Comparison of ENCODE assay signal across 18 mouse cellular contexts in genomic region chr9:89737888-89738287, GRCm38 (mm10). TPM values are rescaled to one million over a fixed set of nuclear protein-coding genes. Genes with fewer than 3 reads are reported as not detected.
A peak's percentile ranks its signal among the peaks of the same experiment; 100 is the strongest.
DNase-seq lines count a peak whose midpoint lies in the region; ATAC-seq lines count a peak whose summit lies in the region.
"Had no signal": no experiment of that assay in that cellular context is flagged by ENCODE, and none has a peak within 500 bp of the region (broad histone marks: within the 10 kb centered on the region; RNA-seq: fewer than 3 reads in every experiment).

No protein-coding gene starts in this region.

- no peak overlapping the region for H3K27ac ChIP-seq in kidney, embryonic 15.5 days
- H3K27ac ChIP-seq in hindbrain, embryonic 14.5 days, result no peak overlapping the region
- no peak overlapping the region for H3K27ac ChIP-seq in neural tube, embryonic 14.5 days (ENCODE audit: low read depth, low read length)
- H3K27ac ChIP-seq: limb, embryonic 10.5 days; liver, embryonic 13.5 days had no signal

- peaks cover 29% of the 10 kb centered on the region for H3K27me3 ChIP-seq in kidney, embryonic 15.5 days
- peaks cover 26% of the 10 kb centered on the region for H3K27me3 ChIP-seq in hindbrain, embryonic 14.5 days (ENCODE audit: control insufficient read depth, insufficient read depth, low read length)
- H3K27me3 ChIP-seq in neural tube, embryonic 14.5 days (ENCODE audit: control insufficient read depth, insufficient read depth, low read length), result peaks cover 4% of the 10 kb centered on the region

- WGBS in kidney, embryonic 15.5 days, result 8% methylated on average over 6 of the region's 6 CpGs
- 15% methylated on average over 6 of the region's 6 CpGs for WGBS in hindbrain, embryonic 14.5 days
- 11% methylated on average over 6 of the region's 6 CpGs for WGBS in neural tube, embryonic 14.5 days

- 0 out of 2 replicates have a peak, but pooled peaks have one; percentile 40 for ATAC-seq in kidney, embryonic 15.5 days (replicated peaks; ENCODE audit: low FRiP score)
- no peak for ATAC-seq in hindbrain, embryonic 14.5 days (ENCODE audit: low FRiP score)
- ATAC-seq in neural tube, embryonic 14.5 days (ENCODE audit: low read depth), result peak; percentile 34; the same call in 1 of the 2 replicates

- H3K36me3 ChIP-seq in kidney, embryonic 15.5 days, result no peaks in the 10 kb centered on the region
- no peaks in the 10 kb centered on the region for H3K36me3 ChIP-seq in hindbrain, embryonic 14.5 days (replicated peaks; ENCODE audit: control insufficient read depth, insufficient read depth)
- no peaks in the 10 kb centered on the region for H3K36me3 ChIP-seq in neural tube, embryonic 14.5 days (ENCODE audit: control insufficient read depth, insufficient read depth, low read length)
- H3K36me3 ChIP-seq: G1E; limb, embryonic 10.5 days; liver, embryonic 13.5 days had no signal

- H3K9me3 ChIP-seq in kidney, embryonic 15.5 days (replicated peaks), result no peaks in the 10 kb centered on the region
- H3K9me3 ChIP-seq in hindbrain, embryonic 14.5 days (ENCODE audit: control insufficient read depth, low read length), result no peaks in the 10 kb centered on the region
- no peaks in the 10 kb centered on the region for H3K9me3 ChIP-seq in neural tube, embryonic 14.5 days (ENCODE audit: control insufficient read depth, low read length)
- H3K9me3 ChIP-seq: limb, embryonic 10.5 days; liver, embryonic 13.5 days had no signal

- 0 out of 2 replicates have a peak, but pooled peaks cover 2% of the 10 kb centered on the region for H3K4me1 ChIP-seq in kidney, embryonic 15.5 days
- H3K4me1 ChIP-seq in hindbrain, embryonic 14.5 days (replicated peaks; ENCODE audit: control insufficient read depth, insufficient read depth, low read length), result peaks cover 7% of the 10 kb centered on the region; the same call in 1 of the 2 replicates
- no peaks in the 10 kb centered on the region for H3K4me1 ChIP-seq in neural tube, embryonic 14.5 days (ENCODE audit: control insufficient read depth, insufficient read depth, low read length)
- H3K4me1 ChIP-seq: limb, embryonic 10.5 days; liver, embryonic 13.5 days had no signal

- H3K4me3 ChIP-seq in kidney, embryonic 15.5 days (replicated peaks), result no peak overlapping the region
- H3K4me3 ChIP-seq in hindbrain, embryonic 14.5 days (replicated peaks; ENCODE audit: low read length), result peak overlapping the region; percentile 19
- H3K4me3 ChIP-seq in neural tube, embryonic 14.5 days (ENCODE audit: low read depth, low read length), result peak overlapping the region; percentile 4; the same call in 1 of the 2 replicates
- H3K4me3 ChIP-seq: limb, embryonic 10.5 days; liver, embryonic 13.5 days had no signal

- DNase-seq in kidney, postnatal 14 days, result no peak
- peak; percentile 5 for DNase-seq in WW6 (ENCODE audit: low read depth, low spot score)
- no peak for DNase-seq in hindbrain, embryonic 14.5 days (ENCODE audit: low spot score)
- no peak for DNase-seq in ovary, postnatal 10 days (ENCODE audit: low spot score)
- no peak for DNase-seq in adrenal gland, postnatal 36 days
- DNase-seq in layer of hippocampus, adult 9-10 months (ENCODE audit: low spot score), result no peak
- DNase-seq: gastrocnemius, postnatal 25 days had no signal

- H3K9ac ChIP-seq in kidney, embryonic 15.5 days, result no peak overlapping the region
- no peak overlapping the region for H3K9ac ChIP-seq in hindbrain, embryonic 14.5 days
- no peak overlapping the region for H3K9ac ChIP-seq in neural tube, embryonic 14.5 days (replicated peaks; ENCODE audit: low read depth, low read length)
- H3K9ac ChIP-seq: liver, embryonic 13.5 days had no signal

- no peak overlapping the region for H3K4me2 ChIP-seq in kidney, embryonic 15.5 days
- peak overlapping the region; percentile 49 for H3K4me2 ChIP-seq in hindbrain, embryonic 14.5 days (replicated peaks)
- peak overlapping the region; percentile 35 for H3K4me2 ChIP-seq in neural tube, embryonic 14.5 days (ENCODE audit: low read depth, low read length)
- H3K4me2 ChIP-seq: liver, embryonic 13.5 days had no signal

RNA-seq across cellular contexts. Expression of gene Ankrd34c, which starts 0.4 kb away (rescaled TPM):
- not detected in 2 replicates for polyA plus RNA-seq in kidney, embryonic 15.5 days (2015; fragmentation: Nextera tagmentation; extraction: Ambion mirVana)
- polyA plus RNA-seq in hindbrain, embryonic 14.5 days (2014; fragmentation: Nextera tagmentation; extraction: Ambion mirVana), result 0.88 and 1.2 TPM in 2 replicates
- polyA plus RNA-seq in neural tube, embryonic 14.5 days (2014; fragmentation: Nextera tagmentation; extraction: Ambion mirVana), result 1.1 and 1.5 TPM in 2 replicates
- not detected for total RNA-seq in adrenal gland, postnatal 36 days (2021)
- total RNA-seq: common myeloid progenitor, adult 5-6 weeks; gastrocnemius, postnatal 25 days; heart, postnatal 25 days had no signal
- polyA plus RNA-seq: embryonic facial prominence, embryonic 14.5 days; G1E; intestine, embryonic 16.5 days; limb, embryonic 10.5 days; liver, embryonic 13.5 days; small intestine, adult 2 months; stomach, embryonic 14.5 days had no signal

RNA-seq across cellular contexts. Expression of gene Tmed3, which starts 33.0 kb away (rescaled TPM):
- polyA plus RNA-seq in kidney, embryonic 15.5 days (2015; fragmentation: Nextera tagmentation; extraction: Ambion mirVana), result 85.3 and 92.8 TPM in 2 replicates
- polyA plus RNA-seq in hindbrain, embryonic 14.5 days (2014; fragmentation: Nextera tagmentation; extraction: Ambion mirVana), result 58.7 and 60.3 TPM in 2 replicates
- 53.2 and 61.2 TPM in 2 replicates for polyA plus RNA-seq in neural tube, embryonic 14.5 days (2014; fragmentation: Nextera tagmentation; extraction: Ambion mirVana)
- 10 to 100 TPM; 67.3 to 92.8 TPM for total RNA-seq in adrenal gland, postnatal 36 days (2021)
